Mouse (Mus musculus) liver, embryonic 14.5 days (tissue): ENCODE measurements around the gene Med27. TPM values are rescaled to one million over a fixed set of nuclear protein-coding genes. Genes with fewer than 3 reads are reported as not detected.

Source experiments
- ATAC-seq: fragments of 200-750 bp; cut with Nextera tagmentation; 2 replicates; pipeline ENCODE4 v1.8.0; 2017; ENCODE audit warnings: moderate number of reproducible peaks, mild to moderate bottlenecking, moderate library complexity; ENCODE audit not compliant: insufficient read depth
- DNase-seq, 3 experiments: peaks; one replicate each; pipeline ENCODE4 v3.0.0-alpha.2; 2012 to 2013; ENCODE audit warnings: low read depth in 3 of 3, low spot score in 3 of 3
- H3K27ac ChIP-seq: fragments of 300-500 bp; sonication (generic); 2 replicates; pipeline ENCODE4 v1.5.1; 2014; ENCODE audit warnings: moderate library complexity, mild to moderate bottlenecking, control low read depth, inconsistent platforms
- H3K27me3 ChIP-seq: fragments of 300-500 bp; sonication (generic); 2 replicates; pipeline ENCODE4 v1.6.1; 2014; ENCODE audit warnings: mild to moderate bottlenecking, low read length, moderate library complexity; ENCODE audit not compliant: control insufficient read depth, insufficient read depth
- H3K36me3 ChIP-seq: fragments of 300-500 bp; sonication (generic); replicated peaks from 2 replicates; pipeline ENCODE4 v1.6.1; 2014; ENCODE audit warnings: low read depth; ENCODE audit not compliant: control insufficient read depth, insufficient read depth
- H3K4me1 ChIP-seq, 2 experiments: fragments of 200-500 bp in 1 of 2; fragments of 300-500 bp in 1 of 2; sonication (generic) in 1 of 2; replicated peaks; 2 replicates each; pipeline ENCODE4 v1.6.1; 2012 to 2014; ENCODE audit warnings: antibody characterized with exemption in 1 of 2, inconsistent platforms in 1 of 2, low read length in 1 of 2; ENCODE audit not compliant: control insufficient read depth in 2 of 2, insufficient read depth in 2 of 2
- H3K4me2 ChIP-seq: fragments of 300-500 bp; sonication (generic); 2 replicates; pipeline ENCODE4 v1.6.1; 2014; ENCODE audit warnings: low read depth, mild to moderate bottlenecking, control low read depth, moderate library complexity
- H3K4me3 ChIP-seq, 2 experiments: fragments of 200-500 bp in 1 of 2; fragments of 300-500 bp in 1 of 2; sonication (generic) in 1 of 2; 2 replicates each; pipeline ENCODE4 v1.5.1; 2012 to 2014; ENCODE audit warnings: low read depth in 2 of 2, low read length in 2 of 2, mild to moderate bottlenecking in 2 of 2, control low read depth in 1 of 2, inconsistent platforms in 1 of 2, moderate library complexity in 1 of 2; ENCODE audit not compliant: insufficient read depth in 1 of 2
- H3K9ac ChIP-seq: fragments of 300-500 bp; sonication (generic); replicated peaks from 2 replicates; pipeline ENCODE4 v1.6.1; 2014; ENCODE audit warnings: mild to moderate bottlenecking, control low read depth, moderate library complexity
- H3K9me3 ChIP-seq: fragments of 300-500 bp; sonication (generic); 2 replicates; pipeline ENCODE4 v1.6.1; 2016; ENCODE audit warnings: low read length, mixed read lengths; ENCODE audit not compliant: control insufficient read depth
- CTCF ChIP-seq: IDR thresholded peaks from 2 replicates; pipeline ENCODE4 v1.5.1; 2016; ENCODE audit warnings: antibody characterized with exemption, low read depth, control low read depth
- EP300 ChIP-seq: IDR thresholded peaks from 2 replicates; pipeline ENCODE4 v1.6.1; 2016; ENCODE audit warnings: antibody characterized with exemption, low read depth
- WGBS: fragments of 180-500 bp; shearing (Covaris S2); extraction: QIAGEN DNeasy Blood & Tissue Kit; methylation state at CpG from one replicate; pipeline ENCODE4 v1.1.7; 2014; ENCODE audit not compliant: insufficient replicate concordance; 5-methylcytosine and 5-hydroxymethylcytosine counted together
- polyA plus RNA-seq, 2 experiments: library from polyadenylated mRNA; depleted of rRNA in 1 of 2; stranded (reverse) in 1 of 2; unstranded in 1 of 2; fragments of >200 nt; fragmentation: Nextera tagmentation in 1 of 2; extraction: Ambion mirVana in 1 of 2; gene quantifications; 2 replicates each; pipeline versions ENCODE4 v1.2.1 to v1.2.3; 2012 to 2014

Gene Med27
- polyA plus RNA-seq, 2 experiments: 15.0 to 16.5 TPM

DNA sequence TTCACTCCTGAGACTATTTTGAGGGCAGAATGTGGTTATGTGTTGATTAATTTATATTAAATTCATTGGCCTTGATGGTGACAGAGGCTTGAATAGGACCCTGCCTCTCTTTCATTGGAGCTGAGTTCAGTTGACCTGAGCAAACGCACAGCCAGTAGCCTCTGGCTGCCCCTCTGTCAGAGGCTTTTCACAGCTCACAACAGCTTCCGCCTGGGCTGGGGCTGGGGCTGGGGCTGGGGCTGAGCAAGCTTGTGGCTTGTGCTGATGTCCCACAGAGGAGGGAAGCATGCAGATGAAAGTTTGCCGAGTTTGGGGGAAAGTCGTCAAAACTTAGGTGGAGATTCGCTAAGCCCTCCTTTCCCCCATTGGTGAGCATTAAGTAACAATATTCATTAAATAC is 72.8 kb downstream of the Med27 start:
- 31% methylated on average over 5 of the region's 5 CpGs for WGBS

DNA sequence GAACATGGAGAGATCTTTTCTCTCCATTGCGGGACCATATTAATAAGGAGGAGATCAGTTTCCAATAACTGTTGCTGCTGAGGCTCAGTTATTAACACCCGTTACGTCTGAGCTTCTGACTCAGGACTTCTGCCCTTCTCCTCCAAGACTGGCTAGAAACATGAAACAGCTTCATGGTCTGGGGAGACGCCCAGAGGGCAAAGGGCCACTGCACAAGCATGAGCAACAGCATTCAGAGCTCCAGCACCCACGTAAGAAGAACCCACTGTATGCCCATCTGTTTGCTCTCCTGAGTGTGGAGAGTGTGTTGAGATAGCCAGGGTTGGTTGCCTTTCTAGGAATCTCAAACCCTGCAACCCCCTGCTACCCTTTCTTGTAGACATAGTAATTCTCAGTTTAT is 73.3 kb downstream of the Med27 start:
- no peaks in the 10 kb centered on the region for H3K36me3 ChIP-seq
- H3K27ac ChIP-seq: no peak overlapping the region
- no peaks in the 10 kb centered on the region for H3K27me3 ChIP-seq
- 66% methylated on average over 5 of the region's 5 CpGs for WGBS
- H3K4me3 ChIP-seq: no peak overlapping the region
- no peak for TF ChIP-seq EP300
- no peak for TF ChIP-seq CTCF
- DNase-seq (no peak), ATAC-seq (no peak)
- H3K4me2 ChIP-seq: no peak overlapping the region
- peaks cover 0 to 7% of the 10 kb centered on the region in 2 experiments; a peak in 1 of 4 replicates for H3K4me1 ChIP-seq
- H3K9ac ChIP-seq: no peak overlapping the region
- no peaks in the 10 kb centered on the region for H3K9me3 ChIP-seq

More for the DNA sequence above, 72.8 kb downstream of the Med27 start:
- ATAC-seq (no peak), DNase-seq (no peak)
- Histone ChIP-seq H3K27ac (no peak overlapping the region), H3K4me1 (peaks cover 0 to 7% of the 10 kb centered on the region in 2 experiments; a peak in 1 of 4 replicates), H3K9ac (no peak overlapping the region), H3K4me2 (no peak overlapping the region), H3K27me3 (no peaks in the 10 kb centered on the region), H3K36me3 (no peaks in the 10 kb centered on the region), H3K4me3 (no peak overlapping the region), H3K9me3 (no peaks in the 10 kb centered on the region)
- TF ChIP-seq CTCF (no peak), EP300 (no peak)

DNA sequence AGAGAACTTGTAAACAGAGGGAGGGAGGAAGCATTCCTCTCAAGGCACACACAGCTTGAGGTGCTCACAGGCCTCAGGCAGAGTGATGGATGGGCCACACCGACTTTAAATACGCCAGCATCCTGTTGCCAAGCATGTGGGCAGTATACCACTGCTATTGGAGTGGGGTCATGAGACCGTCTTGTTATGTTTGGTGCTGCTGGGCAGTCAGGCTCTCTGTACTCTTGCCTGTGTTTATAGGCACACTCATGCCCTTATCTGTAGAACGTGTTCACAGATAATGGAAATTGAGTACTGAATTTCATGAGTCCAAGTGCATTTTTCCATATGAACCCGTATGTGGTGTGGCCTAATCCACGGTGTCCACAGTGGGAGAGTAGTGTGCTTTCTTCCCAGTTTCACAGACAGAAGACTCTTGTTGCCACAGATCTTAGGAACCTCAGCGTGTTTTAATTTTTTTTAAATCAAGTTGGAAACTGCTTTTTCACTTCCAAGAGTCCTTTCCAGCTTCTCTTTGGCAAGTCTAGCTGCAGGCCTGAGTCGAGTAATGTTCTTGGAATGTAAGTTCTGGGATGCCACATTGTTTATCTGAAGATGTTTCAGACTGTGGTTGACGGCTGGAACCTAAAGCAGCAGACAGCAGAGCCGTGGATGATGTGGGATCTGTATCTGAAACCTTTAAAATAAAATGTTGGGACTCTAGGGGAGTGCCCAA is 75.7 kb downstream of the Med27 start:
- DNase-seq: no peak
- Histone ChIP-seq H3K27me3 (no peaks in the 10 kb centered on the region), H3K36me3 (no peaks in the 10 kb centered on the region), H3K27ac (no peak overlapping the region), H3K4me2 (no peak overlapping the region), H3K4me1 (peaks cover 0 to 9% of the 10 kb centered on the region in 2 experiments; a peak in 1 of 4 replicates), H3K9me3 (no peaks in the 10 kb centered on the region), H3K9ac (no peak overlapping the region), H3K4me3 (no peak overlapping the region)
- TF ChIP-seq EP300 (no peak), CTCF (no peak)
- ATAC-seq: no peak
- 67% methylated on average over 10 of the region's 10 CpGs for WGBS

DNA sequence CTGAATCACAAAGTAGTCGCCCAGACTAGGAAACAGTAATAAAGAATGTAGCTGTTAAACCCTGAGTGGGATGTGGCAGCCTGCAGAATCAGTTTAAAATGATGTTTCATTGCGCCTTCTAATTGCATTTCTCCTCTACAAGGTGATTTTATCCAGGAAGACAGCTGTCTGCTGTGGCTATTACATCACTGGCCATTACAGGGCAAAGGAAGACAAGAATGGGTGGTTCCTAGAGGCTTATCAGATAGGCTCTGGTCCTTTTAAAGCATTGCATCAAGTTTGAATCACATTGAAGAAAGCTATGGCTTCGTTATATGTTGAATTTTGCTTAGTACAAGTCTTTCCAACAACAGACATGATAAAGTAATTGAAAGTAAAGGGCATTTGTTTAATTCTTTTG is 76.4 kb downstream of the Med27 start:
- Histone ChIP-seq H3K4me3 (no peak overlapping the region), H3K27ac (no peak overlapping the region), H3K4me2 (no peak overlapping the region), H3K4me1 (peaks cover 0 to 9% of the 10 kb centered on the region in 2 experiments; a peak in 1 of 4 replicates), H3K36me3 (no peaks in the 10 kb centered on the region), H3K9me3 (no peaks in the 10 kb centered on the region), H3K27me3 (no peaks in the 10 kb centered on the region), H3K9ac (no peak overlapping the region)
- DNase-seq (no peak), ATAC-seq (no peak)
- 61% methylated on average over 3 of the region's 3 CpGs for WGBS
- TF ChIP-seq CTCF (no peak), EP300 (no peak)

DNA sequence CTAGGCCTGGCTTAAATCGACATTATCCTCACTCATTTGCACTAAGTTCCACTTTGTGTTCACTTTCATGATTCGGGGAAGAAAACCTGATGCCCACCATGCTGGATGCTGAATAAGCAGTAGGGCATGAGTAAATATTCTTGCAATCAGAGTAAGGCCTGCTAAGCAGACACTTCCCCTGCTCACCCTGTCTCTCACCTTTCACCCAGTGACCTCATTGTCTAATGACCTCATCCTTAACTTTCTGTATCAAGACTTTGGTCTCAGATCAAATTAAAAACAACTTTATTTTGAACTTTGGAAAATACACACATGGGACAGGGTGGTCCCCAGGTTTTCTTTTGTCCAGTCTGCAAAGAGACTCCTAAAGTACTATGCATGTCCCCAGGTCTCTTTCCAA is 78.8 kb downstream of the Med27 start:
- TF ChIP-seq CTCF: no peak
- TF ChIP-seq EP300: no peak
- ATAC-seq: no peak
- H3K27ac ChIP-seq: no peak overlapping the region

More for the DNA sequence above, 78.8 kb downstream of the Med27 start:
- no peaks in the 10 kb centered on the region for H3K27me3 ChIP-seq
- H3K9ac ChIP-seq: no peak overlapping the region
- H3K4me3 ChIP-seq: no peak overlapping the region
- no peaks in the 10 kb centered on the region for H3K36me3 ChIP-seq
- 47% methylated on average over 2 of the region's 2 CpGs for WGBS
- H3K4me1 ChIP-seq: 0 out of 4 replicates have a peak, but pooled peaks cover 0 to 5% of the 10 kb centered on the region in 2 experiments
- H3K9me3 ChIP-seq: no peaks in the 10 kb centered on the region
- DNase-seq: no peak
- H3K4me2 ChIP-seq: no peak overlapping the region
